ENCODE assay signal across 9 mouse cellular contexts in genomic region chr3:67344599-67344998, GRCm38 (mm10). TPM values are rescaled to one million over a fixed set of nuclear protein-coding genes. Genes with fewer than 3 reads are reported as not detected.
DNase-seq lines count a peak whose midpoint lies in the region; ATAC-seq lines count a peak whose summit lies in the region.
"Had no signal": no experiment of that assay in that cellular context is flagged by ENCODE, and none has a peak within 500 bp of the region (broad histone marks: within the 10 kb centered on the region; RNA-seq: fewer than 3 reads in every experiment).

No protein-coding gene starts in this region.

- peaks cover 10% of the 10 kb centered on the region; the same call in 1 of the 2 replicates for H3K4me1 ChIP-seq in midbrain, embryonic 12.5 days
- H3K4me1 ChIP-seq: embryonic facial prominence, embryonic 13.5 days had no signal

- 8% methylated on average over 2 of the region's 2 CpGs for WGBS in midbrain, embryonic 12.5 days

- no peaks in the 10 kb centered on the region for H3K27me3 ChIP-seq in midbrain, embryonic 12.5 days
- H3K27me3 ChIP-seq: embryonic facial prominence, embryonic 13.5 days had no signal

- DNase-seq in kidney, adult 18-20 months: peak; percentile 52
- DNase-seq in kidney, adult 11 months: no peak
- DNase-seq in MEL-GATA-1-ER (ENCODE audit: extremely low read depth, low read depth): peak; percentile 22
- DNase-seq in cerebellum, postnatal 14 days: peak; percentile 78 to 80
- peak; percentile 62 to 80 for DNase-seq in heart, postnatal 10 days
- DNase-seq in layer of hippocampus, postnatal 25 days (ENCODE audit: extremely low spot score in 1 of 2, low spot score in 1 of 2): peak; percentile 21 to 73
- DNase-seq in telencephalon, adult 2 months (ENCODE audit: low read depth, low spot score): peak; percentile 22

- no peak overlapping the region for H3K4me2 ChIP-seq in midbrain, embryonic 12.5 days (replicated peaks)
- H3K4me2 ChIP-seq: embryonic facial prominence, embryonic 13.5 days had no signal

- no peak overlapping the region for H3K27ac ChIP-seq in midbrain, embryonic 12.5 days (replicated peaks)
- H3K27ac ChIP-seq: embryonic facial prominence, embryonic 13.5 days had no signal

- no peak overlapping the region for H3K4me3 ChIP-seq in midbrain, embryonic 12.5 days
- H3K4me3 ChIP-seq: embryonic facial prominence, embryonic 13.5 days had no signal

- H3K9ac ChIP-seq in midbrain, embryonic 12.5 days (replicated peaks): no peak overlapping the region
- H3K9ac ChIP-seq: embryonic facial prominence, embryonic 13.5 days had no signal

- 0 out of 2 replicates have a peak, but pooled peaks have one; percentile 20 for ATAC-seq in midbrain, embryonic 12.5 days (ENCODE audit: low FRiP score, low read depth)

- intact Hi-C loops in heart, postnatal 10 days (cut with DNase I): loop anchor here (1.0 to 5.0 kb wide), 3 partner anchors 367 to 1012 kb away; no protein-coding TSS in a partner anchor

- no peaks in the 10 kb centered on the region for H3K36me3 ChIP-seq in midbrain, embryonic 12.5 days
- H3K36me3 ChIP-seq: embryonic facial prominence, embryonic 13.5 days had no signal

- no peaks in the 10 kb centered on the region for H3K9me3 ChIP-seq in midbrain, embryonic 12.5 days
- H3K9me3 ChIP-seq: embryonic facial prominence, embryonic 13.5 days had no signal

RNA-seq across cellular contexts. Expression of gene Mlf1, which starts 29.3 kb away (rescaled TPM):
- 100 to 1,000 TPM; 441 to 460 TPM for total RNA-seq in heart, postnatal 10 days (2021)
- total RNA-seq in layer of hippocampus, postnatal 25 days (2021): 1 to 10 TPM; 1.2 TPM
- 27.4 and 29.0 TPM in 2 replicates for polyA plus RNA-seq in midbrain, embryonic 12.5 days (2016; fragmentation: Nextera tagmentation; extraction: Ambion mirVana)

RNA-seq across cellular contexts. Expression of gene Gm17402, which starts 30.4 kb away (rescaled TPM):
- not detected for total RNA-seq in heart, postnatal 10 days (2021)
- total RNA-seq in layer of hippocampus, postnatal 25 days (2021): not detected
- not detected in 2 replicates for polyA plus RNA-seq in midbrain, embryonic 12.5 days (2016; fragmentation: Nextera tagmentation; extraction: Ambion mirVana)
- polyA plus RNA-seq: embryonic facial prominence, embryonic 13.5 days had no signal

Comparison
In these comparisons a context has a peak if more than half of its experiments do, and no peak if none do; other contexts are left out.
1. RNA of gene Mlf1, which starts 29.3 kb away (total RNA-seq): 441 to 460 TPM in heart, postnatal 10 days; 1.2 TPM in layer of hippocampus, postnatal 25 days; every median in the first group is over 100 times any median in the second.